Mouse (Mus musculus): Measurements from ENCODE around the gene Rgs6. TPM values are rescaled to one million over a fixed set of nuclear protein-coding genes. Genes with fewer than 3 reads are reported as not detected.

Gene Rgs6
- polyA plus RNA-seq, 1 experiment: 0.14 TPM

GRCm38 (mm10) chr12:82603308-82603707 is 15.2 kb downstream of the Rgs6 start:
- H3K36me3 ChIP-seq (ENCODE audit: control insufficient read depth, insufficient read depth, low read length): no peaks in the 10 kb centered on the region
- DNase-seq (ENCODE audit: low read depth in 1 of 2, low spot score in 2 of 2): no peak
- TF ChIP-seq CTCF (IDR thresholded peaks at IDR 0.05; ENCODE audit: extremely low read depth, insufficient read depth, insufficient read length, insufficient replicate concordance) (no peak), POLR2A (IDR thresholded peaks at IDR 0.05; ENCODE audit: low read depth, low read length) (no peak)
- H3K27ac ChIP-seq (ENCODE audit: insufficient read depth, low read length): no peak overlapping the region
- no peaks in the 10 kb centered on the region for H3K27me3 ChIP-seq (ENCODE audit: control insufficient read depth, insufficient read depth, low read length)
- 95% methylated on average over 1 of the region's 1 CpGs for WGBS
- no peaks in the 10 kb centered on the region for H3K4me1 ChIP-seq (ENCODE audit: control insufficient read depth, insufficient read depth, insufficient read length)
- H3K4me3 ChIP-seq (ENCODE audit: extremely low read depth, insufficient read depth, insufficient read length): no peak overlapping the region

- H3K27me3 ChIP-seq (ENCODE audit: control insufficient read depth, insufficient read depth, low read length): no peaks in the 10 kb centered on the region
- no peaks in the 10 kb centered on the region for H3K4me1 ChIP-seq (ENCODE audit: control insufficient read depth, insufficient read depth, insufficient read length)
- WGBS: 74% methylated on average over 4 of the region's 4 CpGs
- no peak for DNase-seq (ENCODE audit: low read depth in 1 of 2, low spot score in 2 of 2)
- TF ChIP-seq CTCF (IDR thresholded peaks at IDR 0.05; ENCODE audit: extremely low read depth, insufficient read depth, insufficient read length, insufficient replicate concordance) (no peak), POLR2A (IDR thresholded peaks at IDR 0.05; ENCODE audit: low read depth, low read length) (no peak)
- H3K27ac ChIP-seq (ENCODE audit: insufficient read depth, low read length): no peak overlapping the region
- H3K4me3 ChIP-seq (ENCODE audit: extremely low read depth, insufficient read depth, insufficient read length): no peak overlapping the region
- no peaks in the 10 kb centered on the region for H3K36me3 ChIP-seq (ENCODE audit: control insufficient read depth, insufficient read depth, low read length)
Measured at GRCm38 (mm10) chr12:82603979-82604378, 15.9 kb downstream of the Rgs6 start.

GRCm38 (mm10) chr12:82612769-82613660 is 24.9 kb downstream of the Rgs6 start:
- TF ChIP-seq CTCF (IDR thresholded peaks at IDR 0.05; ENCODE audit: extremely low read depth, insufficient read depth, insufficient read length, insufficient replicate concordance): no peak
- no peak for TF ChIP-seq POLR2A (IDR thresholded peaks at IDR 0.05; ENCODE audit: low read depth, low read length)
- Histone ChIP-seq H3K4me1 (ENCODE audit: control insufficient read depth, insufficient read depth, insufficient read length) (no peaks in the 10 kb centered on the region), H3K27me3 (ENCODE audit: control insufficient read depth, insufficient read depth, low read length) (peaks cover 12% of the 10 kb centered on the region), H3K36me3 (ENCODE audit: control insufficient read depth, insufficient read depth, low read length) (no peaks in the 10 kb centered on the region), H3K27ac (ENCODE audit: insufficient read depth, low read length) (no peak overlapping the region), H3K4me3 (ENCODE audit: extremely low read depth, insufficient read depth, insufficient read length) (no peak overlapping the region)
- DNase-seq (ENCODE audit: low read depth in 1 of 2, low spot score in 2 of 2): no peak
- 81% methylated on average over 13 of the region's 13 CpGs for WGBS

- no peak overlapping the region for H3K4me3 ChIP-seq (ENCODE audit: extremely low read depth, insufficient read depth, insufficient read length)
- peaks cover 12% of the 10 kb centered on the region for H3K27me3 ChIP-seq (ENCODE audit: control insufficient read depth, insufficient read depth, low read length)
- no peak for DNase-seq (ENCODE audit: low read depth in 1 of 2, low spot score in 2 of 2)
- no peaks in the 10 kb centered on the region for H3K36me3 ChIP-seq (ENCODE audit: control insufficient read depth, insufficient read depth, low read length)
- no peaks in the 10 kb centered on the region for H3K4me1 ChIP-seq (ENCODE audit: control insufficient read depth, insufficient read depth, insufficient read length)
- no peak overlapping the region for H3K27ac ChIP-seq (ENCODE audit: insufficient read depth, low read length)
- TF ChIP-seq CTCF (IDR thresholded peaks at IDR 0.05; ENCODE audit: extremely low read depth, insufficient read depth, insufficient read length, insufficient replicate concordance) (no peak), POLR2A (IDR thresholded peaks at IDR 0.05; ENCODE audit: low read depth, low read length) (no peak)
- WGBS: 9% methylated on average over 19 of the region's 19 CpGs
Measured at GRCm38 (mm10) chr12:82616486-82616812, 28.4 kb downstream of the Rgs6 start.

- Histone ChIP-seq H3K4me3 (ENCODE audit: extremely low read depth, insufficient read depth, insufficient read length) (no peak overlapping the region), H3K27me3 (ENCODE audit: control insufficient read depth, insufficient read depth, low read length) (peaks cover 12% of the 10 kb centered on the region), H3K4me1 (ENCODE audit: control insufficient read depth, insufficient read depth, insufficient read length) (no peaks in the 10 kb centered on the region), H3K27ac (ENCODE audit: insufficient read depth, low read length) (no peak overlapping the region), H3K36me3 (ENCODE audit: control insufficient read depth, insufficient read depth, low read length) (no peaks in the 10 kb centered on the region)
- WGBS: 6% methylated on average over 72 of the region's 86 CpGs
- TF ChIP-seq CTCF (IDR thresholded peaks at IDR 0.05; ENCODE audit: extremely low read depth, insufficient read depth, insufficient read length, insufficient replicate concordance) (no peak), POLR2A (IDR thresholded peaks at IDR 0.05; ENCODE audit: low read depth, low read length) (no peak)
- DNase-seq (ENCODE audit: low read depth in 1 of 2, low spot score in 2 of 2): no peak
Measured at GRCm38 (mm10) chr12:82616813-82617681, 29.0 kb downstream of the Rgs6 start.

GRCm38 (mm10) chr12:82617682-82618370 is 29.7 kb downstream of the Rgs6 start:
- 27% methylated on average over 20 of the region's 20 CpGs for WGBS
- Histone ChIP-seq H3K36me3 (ENCODE audit: control insufficient read depth, insufficient read depth, low read length) (no peaks in the 10 kb centered on the region), H3K27ac (ENCODE audit: insufficient read depth, low read length) (no peak overlapping the region), H3K4me3 (ENCODE audit: extremely low read depth, insufficient read depth, insufficient read length) (no peak overlapping the region), H3K27me3 (ENCODE audit: control insufficient read depth, insufficient read depth, low read length) (peaks cover 12% of the 10 kb centered on the region), H3K4me1 (ENCODE audit: control insufficient read depth, insufficient read depth, insufficient read length) (no peaks in the 10 kb centered on the region)
- TF ChIP-seq POLR2A (IDR thresholded peaks at IDR 0.05; ENCODE audit: low read depth, low read length) (no peak), CTCF (IDR thresholded peaks at IDR 0.05; ENCODE audit: extremely low read depth, insufficient read depth, insufficient read length, insufficient replicate concordance) (no peak)
- no peak for DNase-seq (ENCODE audit: low read depth in 1 of 2, low spot score in 2 of 2)

All from spleen, adult 2 months (tissue).